Mouse (Mus musculus): ENCODE data around the gene Gm5089.

The Gm5089 gene

DNA sequence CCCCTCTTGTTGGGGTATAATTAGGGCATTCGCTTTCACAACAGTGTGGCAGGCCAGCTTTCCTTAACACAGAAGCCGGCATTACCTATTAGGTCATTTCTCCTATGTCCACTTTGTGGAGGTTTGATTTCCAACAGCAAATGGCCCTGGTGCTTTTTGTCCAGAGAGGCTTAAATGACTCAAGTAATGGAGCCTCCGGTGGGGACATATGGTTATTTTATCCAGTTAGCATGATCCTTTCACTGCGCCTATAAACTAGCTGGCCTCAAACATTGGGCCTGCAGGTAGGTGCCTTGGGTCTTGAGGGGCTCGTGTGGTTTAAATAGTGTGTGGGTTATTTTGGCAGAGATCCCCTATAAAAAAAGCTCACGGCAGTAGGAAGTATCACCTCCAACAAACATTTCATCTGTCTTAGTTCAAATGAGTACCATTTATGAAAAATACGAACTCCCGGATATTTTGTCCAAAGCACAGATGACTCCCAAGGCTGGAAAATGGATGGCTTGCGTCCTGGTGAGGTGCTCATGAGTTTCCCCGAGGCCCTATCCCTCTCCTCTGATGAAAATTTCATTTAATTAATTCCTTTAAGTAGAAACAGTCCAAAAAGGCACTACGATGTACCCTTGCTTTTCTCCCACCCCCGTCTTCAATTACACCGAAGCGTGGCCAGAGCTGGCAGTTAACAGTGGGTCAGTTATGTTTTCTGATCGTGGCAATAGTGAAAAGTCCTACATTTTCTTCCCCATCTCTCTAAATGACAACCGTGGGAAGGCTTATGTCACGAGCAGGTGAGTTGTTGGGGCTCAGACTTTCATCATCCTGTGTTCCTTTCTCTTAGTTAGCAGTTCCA is 64.4 kb downstream of the Gm5089 start:
- no peak for DNase-seq (ENCODE audit: low spot score)

DNA sequence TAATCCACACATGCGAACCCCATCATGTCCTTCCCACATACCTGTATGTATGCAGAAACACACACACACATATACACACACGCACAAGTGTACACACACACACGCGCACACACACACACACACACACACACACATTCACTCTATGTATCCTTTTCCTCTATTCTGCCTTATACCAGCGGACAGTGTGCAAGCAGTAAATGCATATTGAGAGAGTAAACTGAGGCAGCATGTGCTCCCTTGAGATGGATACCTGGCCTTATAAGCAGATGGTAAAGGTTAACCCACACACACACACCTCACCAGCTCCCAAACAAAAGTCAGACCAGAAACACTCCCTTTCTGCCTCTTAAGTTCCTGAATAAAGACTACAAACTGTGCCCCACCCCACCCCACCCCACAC is 65.2 kb downstream of the Gm5089 start:
- no peak for DNase-seq (ENCODE audit: low spot score)

DNA sequence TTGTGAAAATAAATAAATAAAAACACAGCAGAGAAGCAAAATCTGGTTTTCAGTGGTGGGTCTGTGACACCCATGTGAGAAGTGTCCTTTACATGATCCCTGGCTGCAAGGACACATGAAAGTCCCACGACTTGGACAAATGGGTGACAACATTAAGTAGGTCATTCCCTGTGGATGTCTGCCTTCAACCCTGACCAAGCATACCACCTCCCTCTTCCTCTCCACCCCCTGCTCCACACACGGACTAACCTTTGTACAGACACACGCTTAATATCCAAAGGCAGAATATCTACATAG is 65.7 kb downstream of the Gm5089 start:
- no peak for DNase-seq (ENCODE audit: low spot score)

Measured in T-cell, adult 2 months (primary cell).